In the genomic region with DNA sequence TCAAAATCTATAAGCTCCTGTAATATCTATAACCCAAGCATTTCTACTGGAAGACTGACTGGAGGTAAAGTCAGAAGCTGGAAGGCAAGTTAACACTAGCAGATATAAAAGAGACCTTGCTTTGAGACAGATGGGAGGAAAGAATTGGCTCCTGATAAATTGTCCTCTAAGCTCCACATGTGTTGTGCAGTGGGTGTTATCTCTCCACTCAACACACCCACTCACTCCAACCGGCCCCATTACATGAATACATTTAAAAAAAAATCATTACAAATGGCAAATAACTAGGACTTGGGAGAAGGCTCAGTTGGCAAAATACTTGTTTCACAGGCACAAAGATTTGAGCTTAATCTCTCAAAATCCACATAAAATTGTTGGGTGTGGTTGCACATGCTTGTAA, we compare ENCODE assay signal across 7 mouse cellular contexts.
"Had no signal": no experiment of that assay in that cellular context is flagged by ENCODE, and none has a peak within 500 bp of the region (broad histone marks: within the 10 kb centered on the region; RNA-seq: fewer than 3 reads in every experiment).

No protein-coding gene starts in this region.

- DNase-seq: kidney, adult 8-10 months; kidney, postnatal 25 days; left cerebral cortex, postnatal 4 days; lung, adult 18-20 months; midbrain, embryonic 14.5 days; retina, postnatal 1 day; thymus, postnatal 4 days had no signal
